Mouse (Mus musculus): ENCODE results near the gene Nr3c2.

- TF ChIP-seq POLR2A (IDR thresholded peaks at IDR 0.05; ENCODE audit: borderline replicate concordance, low read depth, low read length) (no peak), CTCF (IDR thresholded peaks at IDR 0.05; ENCODE audit: low read depth, low read length) (no peak)
Observed at GRCm38 (mm10) chr8:77190393-77190792, 291.2 kb downstream of the Nr3c2 start.
